35 mouse cellular contexts compared by ENCODE assay signal in genomic region chrX:11926868-11927535, GRCm38 (mm10).
A peak's percentile ranks its signal among the peaks of the same experiment; 100 is the strongest.
DNase-seq lines count a peak whose midpoint lies in the region; ATAC-seq lines count a peak whose summit lies in the region.
"Had no signal": no experiment of that assay in that cellular context is flagged by ENCODE, and none has a peak within 500 bp of the region (broad histone marks: within the 10 kb centered on the region; RNA-seq: fewer than 3 reads in every experiment).

No protein-coding gene starts in this region.

- H3K27me3 ChIP-seq in hindbrain, embryonic 12.5 days: peaks cover 45% of the 10 kb centered on the region
- H3K27me3 ChIP-seq in hindbrain, embryonic 14.5 days (ENCODE audit: control insufficient read depth, insufficient read depth, low read length): peaks cover 5% of the 10 kb centered on the region; the same call in 1 of the 2 replicates
- H3K27me3 ChIP-seq in neural tube, embryonic 12.5 days (replicated peaks): 0 out of 2 replicates have a peak, but pooled peaks cover 2% of the 10 kb centered on the region
- H3K27me3 ChIP-seq in neural tube, embryonic 15.5 days (replicated peaks): 0 out of 2 replicates have a peak, but pooled peaks cover 5% of the 10 kb centered on the region
- H3K27me3 ChIP-seq: CH12.LX had no signal

- no peaks in the 10 kb centered on the region for H3K36me3 ChIP-seq in hindbrain, embryonic 12.5 days
- no peaks in the 10 kb centered on the region for H3K36me3 ChIP-seq in hindbrain, embryonic 14.5 days (replicated peaks; ENCODE audit: control insufficient read depth, insufficient read depth)
- H3K36me3 ChIP-seq in neural tube, embryonic 12.5 days: no peaks in the 10 kb centered on the region
- H3K36me3 ChIP-seq in neural tube, embryonic 15.5 days: no peaks in the 10 kb centered on the region

- 24% methylated on average over 10 of the region's 10 CpGs for WGBS in hindbrain, embryonic 12.5 days
- 35% methylated on average over 10 of the region's 10 CpGs for WGBS in hindbrain, embryonic 14.5 days
- WGBS in neural tube, embryonic 12.5 days: 14% methylated on average over 10 of the region's 10 CpGs
- 24% methylated on average over 10 of the region's 10 CpGs for WGBS in neural tube, embryonic 15.5 days

- no peak for DNase-seq in hindbrain, embryonic 14.5 days (ENCODE audit: low spot score)
- peak; percentile 51 for DNase-seq in R1 (ENCODE audit: low read depth, low spot score)
- DNase-seq in mesoderm, embryonic 11.5 days (ENCODE audit: low read depth, low spot score): peak; percentile 32
- DNase-seq in cerebellum, adult 8-10 months: no peak
- DNase-seq in lung, postnatal 25 days (ENCODE audit: low spot score): no peak
- DNase-seq: adrenal gland, adult 2 months; adrenal gland, postnatal 36 days; cerebellum, adult 18-20 months; cerebellum, postnatal 14 days; gastrocnemius, adult 2 months; gastrocnemius, postnatal 36 days; heart, adult 18-20 months; heart, postnatal 36 days; kidney, adult 8-10 months; kidney, postnatal 36 days; liver; lung, adult 2 months; lung, postnatal 10 days; right cerebral cortex, adult 18-20 months; thymus, adult 18-20 months; thymus, postnatal 25 days had no signal

- H3K4me1 ChIP-seq in hindbrain, embryonic 12.5 days: peaks cover 4% of the 10 kb centered on the region; the same call in 1 of the 2 replicates
- H3K4me1 ChIP-seq in hindbrain, embryonic 14.5 days (replicated peaks; ENCODE audit: control insufficient read depth, insufficient read depth, low read length): no peaks in the 10 kb centered on the region
- H3K4me1 ChIP-seq in neural tube, embryonic 12.5 days: peaks cover 6% of the 10 kb centered on the region
- H3K4me1 ChIP-seq in neural tube, embryonic 15.5 days: peaks cover 4% of the 10 kb centered on the region; the same call in 1 of the 2 replicates

- H3K9ac ChIP-seq in hindbrain, embryonic 12.5 days: no peak overlapping the region
- H3K9ac ChIP-seq in hindbrain, embryonic 14.5 days: no peak overlapping the region
- no peak overlapping the region for H3K9ac ChIP-seq in neural tube, embryonic 12.5 days
- H3K9ac ChIP-seq in neural tube, embryonic 15.5 days (replicated peaks): no peak overlapping the region
- H3K9ac ChIP-seq: liver, embryonic 14.5 days had no signal

- no peak overlapping the region for H3K4me3 ChIP-seq in hindbrain, embryonic 12.5 days
- no peak overlapping the region for H3K4me3 ChIP-seq in hindbrain, embryonic 14.5 days (replicated peaks; ENCODE audit: low read length)
- H3K4me3 ChIP-seq in neural tube, embryonic 12.5 days: no peak overlapping the region
- H3K4me3 ChIP-seq in neural tube, embryonic 15.5 days (replicated peaks): no peak overlapping the region
- H3K4me3 ChIP-seq: erythroblast, embryonic 14.5 days; gastrocnemius, adult 2 months; layer of hippocampus, adult 2 months; myocyte had no signal

- H3K9me3 ChIP-seq in hindbrain, embryonic 12.5 days (replicated peaks): no peaks in the 10 kb centered on the region
- H3K9me3 ChIP-seq in hindbrain, embryonic 14.5 days (ENCODE audit: control insufficient read depth, low read length): no peaks in the 10 kb centered on the region
- no peaks in the 10 kb centered on the region for H3K9me3 ChIP-seq in neural tube, embryonic 12.5 days
- no peaks in the 10 kb centered on the region for H3K9me3 ChIP-seq in neural tube, embryonic 15.5 days (replicated peaks)

- ATAC-seq in hindbrain, embryonic 12.5 days (ENCODE audit: low FRiP score): 0 out of 2 replicates have a peak, but pooled peaks have one; percentile 52
- no peak for ATAC-seq in hindbrain, embryonic 14.5 days (ENCODE audit: low FRiP score)
- ATAC-seq in neural tube, embryonic 12.5 days (ENCODE audit: low FRiP score, low read depth): peak; percentile 41
- ATAC-seq in neural tube, embryonic 15.5 days (ENCODE audit: low FRiP score): no peak; the same call in 1 of the 2 replicates
- ATAC-seq: activated CD4-positive, CD25-positive, alpha-beta regulatory T cell, adult 4 months; forebrain, embryonic 16.5 days; intestine, embryonic 16.5 days had no signal

- no peak overlapping the region for H3K4me2 ChIP-seq in hindbrain, embryonic 12.5 days (replicated peaks)
- H3K4me2 ChIP-seq in hindbrain, embryonic 14.5 days (replicated peaks): no peak overlapping the region
- no peak overlapping the region for H3K4me2 ChIP-seq in neural tube, embryonic 12.5 days (replicated peaks)
- no peak overlapping the region for H3K4me2 ChIP-seq in neural tube, embryonic 15.5 days
- H3K4me2 ChIP-seq: heart, embryonic 11.5 days; midbrain, embryonic 11.5 days had no signal

- peak overlapping the region; percentile 4; the same call in 1 of the 2 replicates for H3K27ac ChIP-seq in hindbrain, embryonic 12.5 days
- no peak overlapping the region for H3K27ac ChIP-seq in hindbrain, embryonic 14.5 days
- H3K27ac ChIP-seq in neural tube, embryonic 12.5 days: no peak overlapping the region
- no peak overlapping the region for H3K27ac ChIP-seq in neural tube, embryonic 15.5 days (replicated peaks)
- H3K27ac ChIP-seq: gastrocnemius, adult 2 months; layer of hippocampus, adult 2 months; liver, embryonic 14.5 days; stomach, postnatal 0 days had no signal

Comparison
In these comparisons a context has a peak if more than half of its experiments do, and no peak if none do; other contexts are left out.
1. ATAC-seq: peak in hindbrain, embryonic 12.5 days (single experiment) and neural tube, embryonic 12.5 days (single experiment); none in hindbrain, embryonic 14.5 days (single experiment) and neural tube, embryonic 15.5 days (single experiment).
2. DNase-seq: peak in R1 (single experiment) and mesoderm, embryonic 11.5 days (single experiment); none in hindbrain, embryonic 14.5 days (single experiment), cerebellum, adult 8-10 months (single experiment) and lung, postnatal 25 days (single experiment).